Mouse (Mus musculus) limb, embryonic 11.5 days (tissue): ENCODE data around the gene AB124611. TPM values are rescaled to one million over a fixed set of nuclear protein-coding genes. Genes with fewer than 3 reads are reported as not detected.
"Not testable (repeated sequence)": the region's sequence is repeated elsewhere in the genome, so short reads cannot be mapped to it uniquely, and the experiment has no call there.

Experiments used
- ATAC-seq: fragments of 200-750 bp; cut with Nextera tagmentation; 2 replicates; pipeline ENCODE4 v1.8.0; 2017; ENCODE audit warnings: low read depth; ENCODE audit not compliant: insufficient number of reproducible peaks, low FRiP score, low TSS enrichment
- DNase-seq: peaks from one replicate; pipeline ENCODE4 v3.0.0-alpha.2; 2015; ENCODE audit warnings: low spot score
- H3K27ac ChIP-seq: fragments of 300-500 bp; sonication (generic); replicated peaks from 2 replicates; pipeline ENCODE4 v1.5.1; 2014; ENCODE audit warnings: low read depth, mild to moderate bottlenecking, low read length
- H3K27me3 ChIP-seq: fragments of 300-500 bp; sonication (generic); 2 replicates; pipeline ENCODE4 v1.6.1; 2014; ENCODE audit warnings: mild to moderate bottlenecking, low read length, mixed read lengths; ENCODE audit not compliant: control insufficient read depth, insufficient read depth
- H3K36me3 ChIP-seq: fragments of 300-500 bp; sonication (generic); 2 replicates; pipeline ENCODE4 v1.6.1; 2014; ENCODE audit warnings: mild to moderate bottlenecking, low read length, moderate library complexity, mixed read lengths; ENCODE audit not compliant: control insufficient read depth, insufficient read depth
- H3K4me1 ChIP-seq: fragments of 300-500 bp; sonication (generic); 2 replicates; pipeline ENCODE4 v1.6.1; 2014; ENCODE audit warnings: low read length, mixed read lengths; ENCODE audit not compliant: control insufficient read depth, insufficient read depth
- H3K4me2 ChIP-seq: fragments of 300-500 bp; sonication (generic); 2 replicates; pipeline ENCODE4 v1.6.1; 2014; ENCODE audit warnings: low read depth, mild to moderate bottlenecking, moderate library complexity; ENCODE audit not compliant: severe bottlenecking
- H3K4me3 ChIP-seq: fragments of 300-500 bp; sonication (generic); 2 replicates; pipeline ENCODE4 v1.5.1; 2014; ENCODE audit warnings: low read depth, low read length
- H3K9ac ChIP-seq: fragments of 300-500 bp; sonication (generic); 2 replicates; pipeline ENCODE4 v1.6.1; 2014; ENCODE audit warnings: mild to moderate bottlenecking, low read length
- H3K9me3 ChIP-seq: fragments of 300-500 bp; sonication (generic); 2 replicates; pipeline ENCODE4 v1.6.1; 2016; ENCODE audit warnings: low read length; ENCODE audit not compliant: control insufficient read depth
- WGBS: fragments of 180-500 bp; shearing (Covaris S2); extraction: QIAGEN DNeasy Blood & Tissue Kit; methylation state at CpG from one replicate; pipeline ENCODE4 v1.1.7; 2014; 5-methylcytosine and 5-hydroxymethylcytosine counted together
- polyA plus RNA-seq: library from polyadenylated mRNA; unstranded; fragments of >200 nt; fragmentation: Nextera tagmentation; extraction: Ambion mirVana; gene quantifications from 2 replicates; pipeline ENCODE4 v1.2.1, GENCODE M21; 2014

The AB124611 gene
- polyA plus RNA-seq, 1 experiment from 2014 or later: 2.5 TPM

GRCm38 (mm10) chr9:21510689-21511015, 15.3 kb upstream of the AB124611 start:
- H3K4me3 ChIP-seq: peak overlapping the region; percentile 51
- H3K36me3 ChIP-seq: peaks cover 11% of the 10 kb centered on the region
- no peaks in the 10 kb centered on the region for H3K27me3 ChIP-seq
- DNase-seq (no peak), ATAC-seq (no peak)
- H3K4me1 ChIP-seq: peaks cover 7% of the 10 kb centered on the region
- H3K9me3 ChIP-seq: no peaks in the 10 kb centered on the region
- H3K27ac ChIP-seq: peak overlapping the region; percentile 16; the same call in 1 of the 2 replicates
- peak overlapping the region; percentile 62 for H3K4me2 ChIP-seq
- WGBS: 8% methylated on average over 7 of the region's 7 CpGs
- peak overlapping the region; percentile 53 for H3K9ac ChIP-seq

GRCm38 (mm10) chr9:21511052-21511451, 14.9 kb upstream of the AB124611 start:
- H3K9me3 ChIP-seq: no peaks in the 10 kb centered on the region
- DNase-seq (no peak), ATAC-seq (no peak)
- H3K27me3 ChIP-seq: no peaks in the 10 kb centered on the region
- peaks cover 10% of the 10 kb centered on the region for H3K36me3 ChIP-seq
- H3K4me2 ChIP-seq: peak overlapping the region; percentile 62
- WGBS: 81% methylated on average over 9 of the region's 9 CpGs
- H3K9ac ChIP-seq: no peak overlapping the region; the same call in 1 of the 2 replicates
- peaks cover 7% of the 10 kb centered on the region for H3K4me1 ChIP-seq
- no peak overlapping the region for H3K27ac ChIP-seq
- H3K4me3 ChIP-seq: peak overlapping the region; percentile 51

- H3K27ac ChIP-seq: no peak overlapping the region
- H3K36me3 ChIP-seq: peaks cover 2% of the 10 kb centered on the region; the same call in 1 of the 2 replicates
- H3K4me3 ChIP-seq: no peak overlapping the region
- WGBS: 98% methylated on average over 4 of the region's 4 CpGs
- DNase-seq (no peak), ATAC-seq (no peak)
- no peak overlapping the region for H3K4me2 ChIP-seq
- H3K9ac ChIP-seq: no peak overlapping the region
- H3K4me1 ChIP-seq: peaks cover 7% of the 10 kb centered on the region
- no peaks in the 10 kb centered on the region for H3K27me3 ChIP-seq
- no peaks in the 10 kb centered on the region for H3K9me3 ChIP-seq
Observed at GRCm38 (mm10) chr9:21513466-21513865, 12.5 kb upstream of the AB124611 start.

GRCm38 (mm10) chr9:21517947-21518495, 8.0 kb upstream of the AB124611 start:
- no peak overlapping the region for H3K4me2 ChIP-seq
- H3K4me3 ChIP-seq: no peak overlapping the region
- no peaks in the 10 kb centered on the region for H3K36me3 ChIP-seq
- WGBS: 87% methylated on average over 6 of the region's 6 CpGs
- H3K4me1 ChIP-seq: no peaks in the 10 kb centered on the region
- DNase-seq (no peak), ATAC-seq (no peak)
- no peak overlapping the region for H3K9ac ChIP-seq
- H3K9me3 ChIP-seq: no peaks in the 10 kb centered on the region
- no peak overlapping the region for H3K27ac ChIP-seq
- no peaks in the 10 kb centered on the region for H3K27me3 ChIP-seq

- H3K4me1 ChIP-seq, H3K36me3 ChIP-seq, ATAC-seq, H3K27me3 ChIP-seq, DNase-seq, H3K4me3 ChIP-seq, H3K9ac ChIP-seq, H3K9me3 ChIP-seq, H3K27ac ChIP-seq, H3K4me2 ChIP-seq: not testable (repeated sequence)
- 85% methylated on average over 6 of the region's 6 CpGs for WGBS
Observed at GRCm38 (mm10) chr9:21518690-21519089, 7.3 kb upstream of the AB124611 start.

GRCm38 (mm10) chr9:21525142-21525936, 637 bp upstream of the AB124611 start:
- Histone ChIP-seq H3K27ac (no peak overlapping the region), H3K9ac (no peak overlapping the region), H3K27me3 (no peaks in the 10 kb centered on the region), H3K36me3 (no peaks in the 10 kb centered on the region), H3K4me2 (no peak overlapping the region), H3K9me3 (no peaks in the 10 kb centered on the region), H3K4me1 (no peaks in the 10 kb centered on the region), H3K4me3 (no peak overlapping the region)
- WGBS: 82% methylated on average over 7 of the region's 7 CpGs
- DNase-seq (no peak), ATAC-seq (no peak)

- 93% methylated on average over 3 of the region's 3 CpGs for WGBS
- Histone ChIP-seq H3K27me3 (no peaks in the 10 kb centered on the region), H3K27ac (no peak overlapping the region)
Observed at GRCm38 (mm10) chr9:21526634-21526944, 613 bp downstream of the AB124611 start.

GRCm38 (mm10) chr9:21527100-21527801, 1.3 kb downstream of the AB124611 start:
- ATAC-seq (no peak), DNase-seq (no peak)
- Histone ChIP-seq H3K27me3 (no peaks in the 10 kb centered on the region), H3K27ac (no peak overlapping the region), H3K4me1 (no peaks in the 10 kb centered on the region), H3K4me3 (no peak overlapping the region), H3K36me3 (no peaks in the 10 kb centered on the region), H3K9me3 (no peaks in the 10 kb centered on the region), H3K4me2 (no peak overlapping the region), H3K9ac (no peak overlapping the region)
- 90% methylated on average over 2 of the region's 2 CpGs for WGBS

More at GRCm38 (mm10) chr9:21526634-21526944, 613 bp downstream of the AB124611 start:
- no peak overlapping the region for H3K4me3 ChIP-seq
- H3K9ac ChIP-seq: no peak overlapping the region
- H3K36me3 ChIP-seq: no peaks in the 10 kb centered on the region
- no peak overlapping the region for H3K4me2 ChIP-seq
- H3K4me1 ChIP-seq: no peaks in the 10 kb centered on the region
- no peak for ATAC-seq
- no peaks in the 10 kb centered on the region for H3K9me3 ChIP-seq
- DNase-seq: no peak
